8 mouse cellular contexts compared by ENCODE assay signal in genomic region chr1:167269350-167269811, GRCm38 (mm10). TPM values are rescaled to one million over a fixed set of nuclear protein-coding genes. Genes with fewer than 3 reads are reported as not detected.
DNase-seq lines count a peak whose midpoint lies in the region; ATAC-seq and TF ChIP-seq lines count a peak whose summit lies in the region.

No protein-coding gene starts in this region.

- no peak for TF ChIP-seq CTCF in heart, adult 2 months (IDR thresholded peaks at IDR 0.05)
- TF ChIP-seq CTCF in hindbrain, postnatal 0 days (IDR thresholded peaks at IDR 0.05; ENCODE audit: low read depth) = no peak

- no peaks in the 10 kb centered on the region for H3K9me3 ChIP-seq in hindbrain, postnatal 0 days (ENCODE audit: low read length)

- no peak for TF ChIP-seq EP300 in heart, adult 2 months (IDR thresholded peaks at IDR 0.05; ENCODE audit: insufficient read depth, low read depth, low read length)

- DNase-seq in heart, adult 2 months = no peak
- DNase-seq in heart, adult 8-10 months (ENCODE audit: low spot score) = no peak
- DNase-seq in NIH3T3 (ENCODE audit: low read depth) = peak; percentile 61
- DNase-seq in hindbrain, postnatal 0 days (ENCODE audit: low spot score) = no peak
- DNase-seq in adrenal gland, postnatal 14 days = no peak
- no peak for DNase-seq in gastrocnemius, postnatal 14 days
- no peak for DNase-seq in layer of hippocampus, postnatal 36 days

- TF ChIP-seq POLR2A in heart, adult 2 months (IDR thresholded peaks at IDR 0.05; ENCODE audit: insufficient read depth, low read depth, low read length) = 0 out of 2 replicates have a peak, but pooled peaks have one; percentile 17

- no peaks in the 10 kb centered on the region for H3K27me3 ChIP-seq in heart, adult 2 months (ENCODE audit: control insufficient read depth, insufficient read depth, low read length)
- H3K27me3 ChIP-seq in hindbrain, postnatal 0 days (ENCODE audit: insufficient read depth, low read length) = no peaks in the 10 kb centered on the region

- H3K4me1 ChIP-seq in heart, adult 2 months (ENCODE audit: control insufficient read depth, insufficient read depth, low read length) = peaks cover 23% of the 10 kb centered on the region
- H3K4me1 ChIP-seq in hindbrain, postnatal 0 days (ENCODE audit: insufficient read depth, low read length) = peaks cover 19% of the 10 kb centered on the region

- 0 out of 2 replicates have a peak overlapping the region, but pooled peaks have one; percentile 17 for H3K9ac ChIP-seq in heart, adult 2 months (ENCODE audit: low read depth, low read length)
- no peak overlapping the region for H3K9ac ChIP-seq in hindbrain, postnatal 0 days (replicated peaks; ENCODE audit: low read length)

- H3K36me3 ChIP-seq in heart, adult 2 months (ENCODE audit: control insufficient read depth, insufficient read depth, low read length) = no peaks in the 10 kb centered on the region
- H3K36me3 ChIP-seq in hindbrain, postnatal 0 days (ENCODE audit: insufficient read depth, low read length) = no peaks in the 10 kb centered on the region

- 18% methylated on average over 14 of the region's 14 CpGs for WGBS in heart, adult 2 months
- 34% methylated on average over 14 of the region's 14 CpGs for WGBS in hindbrain, postnatal 0 days

- intact Hi-C loops in heart, adult 2 months (cut with DNase I) = no loop called here
- intact Hi-C loops in gastrocnemius, postnatal 14 days (cut with DNase I; ENCODE audit: low total_unique reads) = no loop called here

- peak overlapping the region; percentile 52; the same call in 1 of the 2 replicates for H3K4me2 ChIP-seq in hindbrain, postnatal 0 days (ENCODE audit: low read depth, low read length)

- ATAC-seq in hindbrain, postnatal 0 days = peak; percentile 13; the same call in 1 of the 2 replicates
- peak; percentile 14 for ATAC-seq in megakaryocyte progenitor cell, adult 5-6 weeks (replicated peaks; ENCODE audit: poor library complexity)

- H3K79me2 ChIP-seq in heart, adult 2 months (replicated peaks; ENCODE audit: control insufficient read depth, insufficient read depth, low read length) = 0 out of 2 replicates have a peak, but pooled peaks cover 1% of the 10 kb centered on the region

- H3K27ac ChIP-seq in heart, adult 2 months = peak overlapping the region; percentile 85
- H3K27ac ChIP-seq in hindbrain, postnatal 0 days = peak overlapping the region; percentile 64; the same call in 1 of the 2 replicates

- H3K4me3 ChIP-seq in heart, adult 2 months = peak overlapping the region; percentile 14; the same call in 1 of the 2 replicates
- H3K4me3 ChIP-seq in hindbrain, postnatal 0 days (ENCODE audit: low read length) = no peak overlapping the region

RNA-seq across cellular contexts. Expression of gene Uck2, which starts 15.7 kb away (rescaled TPM):
- 10 to 100 TPM; 45.9 to 57.6 TPM for total RNA-seq in heart, adult 2 months (2021)
- polyA plus RNA-seq in heart, adult 2 months (2012; rRNA removed) = 21.4 and 27.5 TPM in 2 replicates
- 10 to 100 TPM; 38.7 to 50.3 (median 43.4) TPM for total RNA-seq in heart, adult 8-10 months (2022)
- 71.8 and 91.3 TPM in 2 replicates for total RNA-seq in hindbrain, postnatal 0 days (2014; rRNA removed)
- 40.1 and 44.7 TPM in 2 replicates for polyA plus RNA-seq in hindbrain, postnatal 0 days (2015; fragmentation: Nextera tagmentation; extraction: Ambion mirVana)
- 228 and 234 TPM in 2 replicates for total RNA-seq in megakaryocyte progenitor cell, adult 5-6 weeks (2015)
- total RNA-seq in megakaryocyte progenitor cell, adult 5-6 weeks (2017) = 234 and 288 TPM in 2 replicates
- total RNA-seq in adrenal gland, postnatal 14 days (2021) = 65.8 and 74.6 TPM in 2 replicates
- total RNA-seq in gastrocnemius, postnatal 14 days (2021) = 10 to 100 TPM; 18.4 to 29.1 TPM
- total RNA-seq in layer of hippocampus, postnatal 36 days (2021) = 10 to 100 TPM; 38.1 to 39.7 TPM

RNA-seq across cellular contexts. Expression of gene Tmco1, which starts 38.8 kb away (rescaled TPM):
- total RNA-seq in heart, adult 2 months (2021) = 10 to 100 TPM; 88.2 to 95.3 TPM
- 60.3 and 117 TPM in 2 replicates for polyA plus RNA-seq in heart, adult 2 months (2012; rRNA removed)
- 10 to 100 TPM; 92.5 to 99.4 (median 98.8) TPM for total RNA-seq in heart, adult 8-10 months (2022)
- total RNA-seq in hindbrain, postnatal 0 days (2014; rRNA removed) = 47.5 and 63.2 TPM in 2 replicates
- 70.4 and 80.8 TPM in 2 replicates for polyA plus RNA-seq in hindbrain, postnatal 0 days (2015; fragmentation: Nextera tagmentation; extraction: Ambion mirVana)
- total RNA-seq in megakaryocyte progenitor cell, adult 5-6 weeks (2015) = 168 and 183 TPM in 2 replicates
- total RNA-seq in megakaryocyte progenitor cell, adult 5-6 weeks (2017) = 176 and 178 TPM in 2 replicates
- total RNA-seq in adrenal gland, postnatal 14 days (2021) = 109 and 120 TPM in 2 replicates
- 10 to 100 TPM; 36.8 to 39.3 TPM for total RNA-seq in gastrocnemius, postnatal 14 days (2021)
- 10 to 100 TPM; 52.4 to 52.7 TPM for total RNA-seq in layer of hippocampus, postnatal 36 days (2021)
